Mouse (Mus musculus) kidney, embryonic 16.5 days (tissue): ENCODE data around the gene Atp1b1. TPM values are rescaled to one million over a fixed set of nuclear protein-coding genes. Genes with fewer than 3 reads are reported as not detected.

Source experiments
- ATAC-seq: fragments of 200-750 bp; cut with Nextera tagmentation; 2 replicates; pipeline ENCODE4 v1.8.0; 2017; ENCODE audit warnings: moderate TSS enrichment; ENCODE audit not compliant: low FRiP score, low TSS enrichment
- H3K27ac ChIP-seq: fragments of 300-500 bp; sonication (generic); 2 replicates; pipeline ENCODE4 v1.5.1; 2014; ENCODE audit warnings: low read length
- H3K27me3 ChIP-seq: fragments of 300-500 bp; sonication (generic); 2 replicates; pipeline ENCODE4 v1.6.1; 2014; ENCODE audit warnings: low read length, control low read depth, mixed read lengths; ENCODE audit not compliant: insufficient read depth
- H3K36me3 ChIP-seq: fragments of 300-500 bp; sonication (generic); 2 replicates; pipeline ENCODE4 v1.6.1; 2014; ENCODE audit warnings: low read length, control low read depth, mixed read lengths; ENCODE audit not compliant: insufficient read depth
- H3K4me1 ChIP-seq: fragments of 300-500 bp; sonication (generic); 2 replicates; pipeline ENCODE4 v1.6.1; 2014; ENCODE audit warnings: low read length, control low read depth, mixed read lengths; ENCODE audit not compliant: insufficient read depth
- H3K4me2 ChIP-seq: fragments of 300-500 bp; sonication (generic); replicated peaks from 2 replicates; pipeline ENCODE4 v1.6.1; 2014; ENCODE audit warnings: low read depth, low read length
- H3K4me3 ChIP-seq: fragments of 300-500 bp; sonication (generic); 2 replicates; pipeline ENCODE4 v1.5.1; 2014; ENCODE audit warnings: mild to moderate bottlenecking, low read length
- H3K9ac ChIP-seq: fragments of 300-500 bp; sonication (generic); replicated peaks from 2 replicates; pipeline ENCODE4 v1.6.1; 2014; ENCODE audit warnings: low read length
- H3K9me3 ChIP-seq: fragments of 300-500 bp; sonication (generic); 2 replicates; pipeline ENCODE4 v1.6.1; 2016; ENCODE audit warnings: low read length, control low read depth
- WGBS: fragments of 180-500 bp; shearing (Covaris S2); extraction: QIAGEN DNeasy Blood & Tissue Kit; methylation state at CpG from one replicate; pipeline ENCODE4 v1.1.7; 2014; 5-methylcytosine and 5-hydroxymethylcytosine counted together
- polyA plus RNA-seq: library from polyadenylated mRNA; unstranded; fragments of >200 nt; fragmentation: Nextera tagmentation; extraction: Ambion mirVana; gene quantifications from 2 replicates; pipeline ENCODE4 v1.2.1, GENCODE M21; 2015

Atp1b1 gene
- 232 and 240 TPM in 2 replicates for polyA plus RNA-seq

DNA sequence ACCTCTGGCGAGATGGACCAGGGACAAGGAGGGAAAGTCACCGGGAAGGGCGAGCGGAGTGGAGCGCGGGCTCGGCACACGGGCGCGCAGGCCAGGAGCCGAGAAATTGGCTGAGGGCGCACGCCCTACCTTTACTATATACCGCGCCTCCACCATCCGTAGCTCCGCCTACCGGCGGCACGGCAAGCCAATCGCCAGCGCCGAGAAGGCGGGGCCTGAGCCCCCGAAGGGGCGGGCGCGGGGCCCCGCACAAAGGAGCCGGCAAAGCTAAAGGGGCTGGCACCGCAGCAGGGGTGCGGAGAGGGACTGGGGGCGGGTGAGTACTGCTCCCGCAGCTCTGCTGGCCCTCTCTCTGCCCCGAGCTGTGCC lies at the start of gene Atp1b1:
Atp1b1 (minus strand) TSS at position 111 of the 369 bp plus-strand sequence.
- ATAC-seq = peak; percentile 90

DNA sequence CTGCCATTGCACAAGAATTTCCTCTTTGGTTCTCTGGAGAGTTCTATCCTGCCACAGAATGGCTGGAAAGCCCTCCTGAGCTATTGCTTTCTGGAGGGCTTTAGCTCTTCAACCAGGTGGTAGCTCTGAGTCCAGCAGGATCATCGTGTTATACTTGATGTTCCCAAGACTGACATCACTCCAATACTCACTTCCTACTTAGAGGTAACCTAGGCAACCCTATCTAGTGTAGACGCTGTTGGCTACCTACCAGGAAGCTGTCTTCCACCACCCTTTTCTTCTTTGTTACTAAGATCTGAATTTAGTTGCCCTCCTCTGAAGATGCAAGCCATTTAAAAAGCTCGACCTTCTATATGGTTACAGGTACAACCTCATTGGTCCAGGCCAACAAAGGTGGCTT lies 46.9 kb upstream of the Atp1b1 start:
- no peaks in the 10 kb centered on the region for H3K4me1 ChIP-seq
- WGBS = 89% methylated on average over 3 of the region's 3 CpGs
- no peak overlapping the region for H3K4me3 ChIP-seq
- H3K27ac ChIP-seq = no peak overlapping the region
- H3K4me2 ChIP-seq = no peak overlapping the region
- no peaks in the 10 kb centered on the region for H3K27me3 ChIP-seq
- H3K9me3 ChIP-seq = no peaks in the 10 kb centered on the region
- ATAC-seq = no peak
- H3K36me3 ChIP-seq = no peaks in the 10 kb centered on the region
- no peak overlapping the region for H3K9ac ChIP-seq

More for the DNA sequence above, at the start of gene Atp1b1:
- Histone ChIP-seq H3K4me1 (0 out of 2 replicates have a peak, but pooled peaks cover 2% of the 10 kb centered on the region), H3K4me2 (peak within 1 kb of the TSS; percentile 72), H3K27ac (peak within 1 kb of the TSS; percentile 96), H3K9ac (peak within 1 kb of the TSS; percentile 85), H3K9me3 (no peaks in the 10 kb centered on the region), H3K27me3 (peaks cover 29% of the 10 kb centered on the region), H3K4me3 (peak within 1 kb of the TSS; percentile 72), H3K36me3 (peaks cover under 1% of the 10 kb centered on the region; the same call in 1 of the 2 replicates)
- under 1% methylated on average over 34 of the region's 35 CpGs for WGBS

- no peaks in the 10 kb centered on the region for H3K27me3 ChIP-seq
- no peaks in the 10 kb centered on the region for H3K4me1 ChIP-seq
- H3K9ac ChIP-seq = no peak overlapping the region
- H3K9me3 ChIP-seq = no peaks in the 10 kb centered on the region
- H3K27ac ChIP-seq = peak overlapping the region; percentile 3; the same call in 1 of the 2 replicates
- no peak for ATAC-seq
- H3K36me3 ChIP-seq = no peaks in the 10 kb centered on the region
- H3K4me3 ChIP-seq = no peak overlapping the region
- 51% methylated on average over 8 of the region's 8 CpGs for WGBS
- no peak overlapping the region for H3K4me2 ChIP-seq
Measured at GRCm38 (mm10) chr1:164503140-164503730, 45.1 kb upstream of the Atp1b1 start.

DNA sequence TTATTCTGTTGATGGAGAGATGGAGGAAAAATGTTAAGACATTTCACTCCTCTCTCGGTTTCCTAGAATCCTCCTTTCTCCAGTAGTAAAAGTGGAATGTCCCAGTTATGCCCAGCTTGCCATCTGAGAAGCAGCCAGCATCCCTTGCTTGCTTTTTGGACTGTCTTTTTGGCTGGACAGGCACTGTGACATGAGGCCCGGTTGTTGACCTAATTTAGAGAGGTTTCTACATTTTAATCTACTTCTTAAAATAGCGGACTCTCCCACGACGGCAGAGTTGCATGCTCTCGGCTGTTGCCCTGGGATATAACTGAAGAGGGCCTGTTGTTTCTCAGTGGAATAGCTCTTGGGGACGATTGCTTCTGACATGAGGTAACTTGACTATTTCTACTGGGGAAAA lies 44.1 kb upstream of the Atp1b1 start:
- H3K4me1 ChIP-seq = no peaks in the 10 kb centered on the region
- no peak overlapping the region for H3K4me3 ChIP-seq
- no peaks in the 10 kb centered on the region for H3K9me3 ChIP-seq
- H3K27me3 ChIP-seq = no peaks in the 10 kb centered on the region
- no peak overlapping the region for H3K27ac ChIP-seq
- 77% methylated on average over 7 of the region's 7 CpGs for WGBS
- H3K4me2 ChIP-seq = no peak overlapping the region
- no peaks in the 10 kb centered on the region for H3K36me3 ChIP-seq
- no peak overlapping the region for H3K9ac ChIP-seq
- no peak for ATAC-seq

DNA sequence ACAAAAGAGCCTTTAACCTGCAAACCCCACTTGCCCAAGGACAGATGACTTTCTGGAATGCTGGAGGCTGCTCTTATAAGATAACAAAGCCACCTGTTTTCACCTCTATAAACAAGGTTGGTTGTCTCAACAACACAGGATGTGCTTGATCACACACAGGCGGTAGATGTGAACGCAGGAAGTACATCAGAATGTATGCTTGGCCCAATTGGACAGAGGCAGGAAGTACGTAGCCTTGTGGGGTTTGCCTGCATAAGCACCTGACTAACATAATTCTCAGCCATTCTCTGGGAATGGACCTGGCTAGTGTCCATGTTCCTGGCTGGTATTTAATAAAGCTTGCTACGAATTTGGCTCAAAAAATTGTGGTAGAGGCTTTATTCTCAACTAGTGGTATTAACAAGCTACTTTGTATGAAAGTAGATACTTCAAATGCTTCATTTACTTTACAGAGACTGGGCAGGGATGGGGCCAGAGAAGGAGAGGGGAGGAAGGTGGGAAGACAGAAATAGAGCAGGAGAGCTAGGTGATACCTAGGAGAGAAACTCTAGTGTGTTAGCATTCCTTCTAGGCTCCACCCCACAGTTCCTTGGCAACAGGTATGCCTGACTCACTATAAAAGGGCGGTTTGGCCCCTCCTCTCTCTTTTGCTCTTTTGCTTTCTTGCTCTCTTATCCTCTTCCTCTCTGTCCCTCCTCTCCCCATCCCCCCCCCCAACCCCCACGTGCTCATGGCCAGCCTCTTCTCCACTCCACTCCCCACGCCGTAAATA lies 36.8 kb upstream of the Atp1b1 start:
- Histone ChIP-seq H3K9ac (no peak overlapping the region), H3K4me2 (no peak overlapping the region), H3K27ac (no peak overlapping the region), H3K27me3 (no peaks in the 10 kb centered on the region), H3K36me3 (no peaks in the 10 kb centered on the region), H3K4me1 (no peaks in the 10 kb centered on the region), H3K9me3 (no peaks in the 10 kb centered on the region), H3K4me3 (no peak overlapping the region)
- WGBS = 65% methylated on average over 8 of the region's 8 CpGs
- ATAC-seq = 0 out of 2 replicates have a peak, but pooled peaks have one; percentile 6

DNA sequence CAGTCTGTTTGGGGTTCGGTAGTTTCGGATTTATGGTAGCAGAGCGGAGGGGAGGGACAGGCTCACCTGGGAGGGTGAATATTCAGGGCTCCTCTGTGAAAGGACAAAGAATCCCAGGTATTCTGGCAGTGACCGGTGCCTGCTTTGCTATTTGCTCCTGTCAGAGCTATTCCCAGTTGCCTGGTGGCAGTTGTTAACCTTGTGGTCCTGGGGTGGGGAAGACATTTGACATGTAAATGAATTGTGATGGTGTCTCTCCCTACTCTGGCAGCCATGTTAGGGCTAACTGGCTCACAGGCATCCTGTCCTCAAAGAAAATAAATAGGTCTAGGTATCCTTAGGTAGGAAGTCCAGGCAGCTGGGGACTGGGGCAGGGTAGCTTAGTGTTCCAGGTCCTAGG lies 36.1 kb upstream of the Atp1b1 start:
- Histone ChIP-seq H3K27me3 (no peaks in the 10 kb centered on the region), H3K4me2 (no peak overlapping the region), H3K4me1 (no peaks in the 10 kb centered on the region), H3K4me3 (no peak overlapping the region), H3K9me3 (no peaks in the 10 kb centered on the region), H3K9ac (no peak overlapping the region), H3K27ac (no peak overlapping the region), H3K36me3 (no peaks in the 10 kb centered on the region)
- no peak for ATAC-seq
- WGBS = 45% methylated on average over 4 of the region's 4 CpGs

DNA sequence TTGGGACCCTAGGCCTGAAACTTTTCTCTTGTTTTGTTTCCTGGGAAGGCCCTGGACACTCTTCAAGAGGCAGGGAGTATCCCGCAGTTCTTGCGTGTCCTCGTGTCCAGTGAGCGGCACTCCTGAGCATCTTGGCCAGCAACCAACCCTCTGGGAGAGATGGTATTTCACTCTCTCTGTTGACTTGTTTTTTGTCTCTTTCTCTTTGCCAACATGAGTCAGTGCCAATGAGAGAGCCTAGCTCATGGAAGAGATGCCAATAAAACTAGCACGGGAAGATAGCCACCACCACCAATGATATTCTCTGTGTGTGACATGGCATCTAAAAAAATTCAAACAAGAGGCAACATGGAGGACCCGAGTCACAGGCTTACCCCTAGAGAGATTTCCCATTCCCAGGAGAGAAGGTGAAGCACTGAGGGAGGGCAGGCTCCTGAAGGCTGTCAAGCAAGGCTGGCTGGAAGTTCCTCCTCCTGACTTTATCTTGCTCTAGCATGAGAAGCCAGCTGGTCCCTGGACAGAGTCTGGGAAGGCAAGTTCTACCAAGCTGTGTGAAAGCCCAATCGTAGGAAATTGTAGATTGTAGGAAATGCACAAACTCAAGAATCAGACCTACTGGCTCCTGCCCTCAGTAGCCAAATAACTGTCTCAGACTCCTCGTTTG lies 35.0 kb upstream of the Atp1b1 start:
- Histone ChIP-seq H3K27me3 (no peaks in the 10 kb centered on the region), H3K4me2 (no peak overlapping the region), H3K4me3 (no peak overlapping the region), H3K27ac (no peak overlapping the region), H3K9ac (no peak overlapping the region), H3K9me3 (no peaks in the 10 kb centered on the region), H3K4me1 (no peaks in the 10 kb centered on the region), H3K36me3 (no peaks in the 10 kb centered on the region)
- ATAC-seq = no peak
- WGBS = 67% methylated on average over 8 of the region's 8 CpGs

DNA sequence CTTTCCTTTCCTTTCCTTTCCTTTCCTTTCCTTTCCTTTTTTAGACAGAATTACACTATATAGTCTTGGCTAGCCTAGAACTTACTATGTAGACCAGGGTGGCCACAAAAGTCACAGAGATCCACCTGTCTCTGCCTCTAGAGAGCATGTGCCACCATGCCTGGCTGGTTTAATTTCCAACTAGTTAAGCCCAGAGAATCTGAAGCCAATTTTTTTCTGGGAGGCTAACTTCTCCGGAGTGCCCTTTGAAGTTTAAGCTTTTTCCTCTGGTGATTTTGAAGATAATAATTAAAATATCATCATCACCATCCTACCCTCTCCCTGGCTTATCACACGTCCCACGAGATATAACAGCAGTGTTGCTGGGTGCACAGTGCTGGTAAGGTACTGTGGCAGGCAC lies 34.3 kb upstream of the Atp1b1 start:
- no peaks in the 10 kb centered on the region for H3K27me3 ChIP-seq
- no peak overlapping the region for H3K4me2 ChIP-seq
- H3K27ac ChIP-seq = no peak overlapping the region
- 72% methylated on average over 3 of the region's 3 CpGs for WGBS
- H3K4me1 ChIP-seq = no peaks in the 10 kb centered on the region
- no peak overlapping the region for H3K4me3 ChIP-seq
- ATAC-seq = no peak
- H3K36me3 ChIP-seq = no peaks in the 10 kb centered on the region
- H3K9me3 ChIP-seq = no peaks in the 10 kb centered on the region
- H3K9ac ChIP-seq = no peak overlapping the region

GRCm38 (mm10) chr1:164489961-164490594 lies 31.9 kb upstream of the Atp1b1 start:
- no peak for ATAC-seq
- H3K36me3 ChIP-seq = no peaks in the 10 kb centered on the region
- H3K27me3 ChIP-seq = no peaks in the 10 kb centered on the region
- no peaks in the 10 kb centered on the region for H3K9me3 ChIP-seq
- no peak overlapping the region for H3K4me2 ChIP-seq
- no peak overlapping the region for H3K4me3 ChIP-seq
- H3K9ac ChIP-seq = no peak overlapping the region
- no peak overlapping the region for H3K27ac ChIP-seq
- H3K4me1 ChIP-seq = no peaks in the 10 kb centered on the region
- 91% methylated on average over 3 of the region's 3 CpGs for WGBS
